Mouse (Mus musculus) R1 (cell line): ENCODE measurements around the gene Nob1.

Experiments
- DNase-seq: peaks from one replicate; pipeline ENCODE4 v3.0.0-alpha.2; 2018; ENCODE audit warnings: low read depth, low spot score

Nob1 gene

GRCm38 (mm10) chr8:107386642-107387041 is 38.2 kb downstream of the Nob1 start:
- peak; percentile 76 for DNase-seq

GRCm38 (mm10) chr8:107386171-107386570 is 38.7 kb downstream of the Nob1 start:
- no peak for DNase-seq

- no peak for DNase-seq
Measured at GRCm38 (mm10) chr8:107385063-107385462, 39.8 kb downstream of the Nob1 start.

- peak; percentile 23 for DNase-seq
Measured at GRCm38 (mm10) chr8:107384651-107385050, 40.2 kb downstream of the Nob1 start.

GRCm38 (mm10) chr8:107382898-107383297 is 42.0 kb downstream of the Nob1 start:
- no peak for DNase-seq

- DNase-seq = no peak
Measured at GRCm38 (mm10) chr8:107381666-107382065, 43.2 kb downstream of the Nob1 start.

- DNase-seq = no peak
Measured at GRCm38 (mm10) chr8:107380734-107381133, 44.1 kb downstream of the Nob1 start.

GRCm38 (mm10) chr8:107377346-107377745 is 47.5 kb downstream of the Nob1 start:
- no peak for DNase-seq

GRCm38 (mm10) chr8:107370311-107370710 is 54.5 kb downstream of the Nob1 start:
- DNase-seq = no peak
